Mouse (Mus musculus) heart, embryonic 16.5 days (tissue): ENCODE measurements around the gene Olfr1375. TPM values are rescaled to one million over a fixed set of nuclear protein-coding genes. Genes with fewer than 3 reads are reported as not detected.
"Not testable (repeated sequence)": the region's sequence is repeated elsewhere in the genome, so short reads cannot be mapped to it uniquely, and the experiment has no call there.

Experiments used
- ATAC-seq: fragments of 200-750 bp; cut with Nextera tagmentation; replicated peaks from 2 replicates; pipeline ENCODE4 v1.8.0; 2017; ENCODE audit warnings: moderate number of reproducible peaks; ENCODE audit not compliant: insufficient read depth, low FRiP score; ENCODE audit errors: extremely low read depth
- H3K27ac ChIP-seq: fragments of 300-500 bp; sonication (generic); 2 replicates; pipeline ENCODE4 v1.5.1; 2014; ENCODE audit warnings: mild to moderate bottlenecking, low read length, control low read depth, moderate library complexity
- H3K27me3 ChIP-seq: fragments of 300-500 bp; sonication (generic); 2 replicates; pipeline ENCODE4 v1.6.1; 2014; ENCODE audit warnings: low read length, mixed read lengths; ENCODE audit not compliant: control insufficient read depth, insufficient read depth
- H3K36me3 ChIP-seq: fragments of 300-500 bp; sonication (generic); 2 replicates; pipeline ENCODE4 v1.6.1; 2014; ENCODE audit not compliant: control insufficient read depth, insufficient read depth
- H3K4me1 ChIP-seq: fragments of 300-500 bp; sonication (generic); 2 replicates; pipeline ENCODE4 v1.6.1; 2014; ENCODE audit warnings: low read length, mixed read lengths; ENCODE audit not compliant: control insufficient read depth, insufficient read depth
- H3K4me2 ChIP-seq: fragments of 300-500 bp; sonication (generic); 2 replicates; pipeline ENCODE4 v1.6.1; 2014; ENCODE audit warnings: low read depth, mild to moderate bottlenecking, control low read depth, low read length
- H3K4me3 ChIP-seq: fragments of 300-500 bp; sonication (generic); 2 replicates; pipeline ENCODE4 v1.5.1; 2014; ENCODE audit warnings: mild to moderate bottlenecking, control low read depth, low read length
- H3K9ac ChIP-seq: fragments of 300-500 bp; sonication (generic); 2 replicates; pipeline ENCODE4 v1.6.1; 2014; ENCODE audit warnings: low read length, control low read depth
- H3K9me3 ChIP-seq: fragments of 300-500 bp; sonication (generic); replicated peaks from 2 replicates; pipeline ENCODE4 v1.6.1; 2016; ENCODE audit warnings: low read length; ENCODE audit not compliant: control insufficient read depth
- WGBS: fragments of 180-500 bp; shearing (Covaris S2); extraction: QIAGEN DNeasy Blood & Tissue Kit; methylation state at CpG from one replicate; pipeline ENCODE4 v1.1.7; 2014; 5-methylcytosine and 5-hydroxymethylcytosine counted together
- polyA plus RNA-seq: library from polyadenylated mRNA; unstranded; fragments of >200 nt; fragmentation: Nextera tagmentation; extraction: Ambion mirVana; gene quantifications from 2 replicates; pipeline ENCODE4 v1.2.1, GENCODE M21; 2015

Olfr1375 gene
- polyA plus RNA-seq: not detected in 2 replicates

DNA sequence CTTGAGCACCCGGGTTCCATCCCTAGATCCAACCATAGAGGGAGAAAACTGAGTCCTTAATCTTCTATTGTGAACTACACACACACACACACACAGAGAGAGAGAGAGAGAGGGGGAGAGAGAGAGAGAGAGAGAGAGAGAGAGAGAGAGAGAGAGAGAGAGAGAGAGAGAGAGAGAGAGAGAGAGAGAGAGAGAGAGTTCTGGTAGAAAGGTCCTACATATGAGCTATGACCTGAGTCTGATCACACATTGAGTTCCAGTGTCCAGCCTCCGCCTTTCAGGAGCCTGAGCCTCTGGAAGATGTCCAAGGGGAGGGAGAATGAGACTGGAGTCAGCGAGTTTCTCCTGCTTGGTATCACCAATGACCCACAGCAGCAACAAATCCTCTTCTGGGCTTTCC lies at the start of gene Olfr1375:
TSS of gene Olfr1375 (plus strand) at position 301 of the 400 bp plus-strand sequence.
- not testable (repeated sequence) for H3K4me2 ChIP-seq, ATAC-seq, H3K9ac ChIP-seq, H3K27me3 ChIP-seq, H3K4me1 ChIP-seq, H3K27ac ChIP-seq, H3K4me3 ChIP-seq, H3K36me3 ChIP-seq, H3K9me3 ChIP-seq
- 59% methylated on average over 3 of the region's 3 CpGs for WGBS

DNA sequence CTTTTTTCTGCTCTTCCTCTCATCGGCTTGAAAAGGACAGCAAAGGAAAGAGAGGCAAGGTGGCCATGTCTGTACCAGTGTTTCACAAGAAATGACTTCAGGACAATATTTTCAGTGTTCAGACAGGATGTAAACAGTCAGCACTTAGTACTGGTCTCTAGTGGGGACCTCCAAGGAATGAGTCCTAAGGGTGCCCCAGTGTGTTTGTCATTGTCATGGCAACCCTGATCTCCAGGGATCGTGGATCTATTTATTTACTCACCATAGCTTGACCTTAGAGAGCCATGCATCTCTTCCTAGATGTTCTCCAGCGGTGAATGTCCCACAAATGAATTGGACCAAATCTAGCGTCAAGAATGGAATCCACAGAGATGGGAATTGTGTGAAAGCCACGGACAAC lies 44.6 kb upstream of the Olfr1375 start, which contains the start of gene Olfr51:
TSS of gene Olfr51 (plus strand) at position 301 of the 400 bp plus-strand sequence.
- no peak within 1 kb of the TSS for H3K27ac ChIP-seq
- ATAC-seq: no peak
- no peak within 1 kb of the TSS for H3K4me3 ChIP-seq
- no peaks in the 10 kb centered on the region for H3K36me3 ChIP-seq
- no peaks in the 10 kb centered on the region for H3K4me1 ChIP-seq
- H3K4me2 ChIP-seq: no peak within 1 kb of the TSS
- H3K27me3 ChIP-seq: no peaks in the 10 kb centered on the region
- 73% methylated on average over 5 of the region's 5 CpGs for WGBS
- H3K9ac ChIP-seq: no peak within 1 kb of the TSS
- no peaks in the 10 kb centered on the region for H3K9me3 ChIP-seq

DNA sequence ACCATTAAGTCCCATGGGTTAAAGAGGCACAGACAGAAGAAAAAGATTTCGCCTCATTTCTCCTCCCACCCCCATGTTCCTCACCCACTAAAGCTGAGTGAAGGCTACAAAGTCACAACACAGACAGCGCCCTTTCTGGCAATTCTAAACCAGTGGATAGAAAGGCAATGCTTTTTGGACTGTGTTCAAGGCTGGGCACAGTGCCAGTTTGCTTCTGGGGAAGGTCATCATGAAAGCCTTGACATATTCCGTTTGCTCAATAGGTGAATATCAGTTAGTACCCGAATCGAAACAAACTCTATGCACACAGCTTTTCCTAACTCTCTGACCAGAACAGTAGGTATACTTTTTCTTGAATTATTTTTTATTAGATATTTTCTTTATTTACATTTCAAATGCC lies 36.1 kb upstream of the Olfr1375 start:
- no peak for ATAC-seq

DNA sequence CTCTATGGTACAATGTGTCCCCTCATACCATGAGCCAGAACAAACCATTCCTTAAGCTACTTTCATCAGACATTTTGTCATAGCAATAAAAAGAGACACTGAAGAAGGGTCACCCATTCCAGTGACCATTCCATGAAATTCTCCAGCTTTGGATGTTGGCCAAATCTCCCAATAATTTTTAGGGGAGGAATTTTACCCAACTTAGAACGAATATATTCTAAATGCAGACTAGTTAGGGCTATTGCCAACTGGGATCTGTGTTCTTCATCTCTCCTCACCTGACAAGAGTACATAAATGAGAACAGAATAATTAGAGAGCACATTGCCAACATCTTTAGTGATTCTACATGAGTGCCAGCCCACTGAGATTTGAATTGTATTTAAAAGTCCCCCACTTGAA lies 34.0 kb upstream of the Olfr1375 start, which contains the start of gene Olfr54:
TSS of gene Olfr54 (plus strand) at position 301 of the 400 bp plus-strand sequence.
- no peaks in the 10 kb centered on the region for H3K36me3 ChIP-seq
- no peaks in the 10 kb centered on the region for H3K27me3 ChIP-seq
- no peak within 1 kb of the TSS for H3K27ac ChIP-seq
- H3K4me1 ChIP-seq: no peaks in the 10 kb centered on the region
- 53% methylated on average over 1 of the region's 1 CpGs for whole genome bisulfite sequencing
- ATAC-seq: no peak
- H3K9me3 ChIP-seq: no peaks in the 10 kb centered on the region
- H3K4me3 ChIP-seq: no peak within 1 kb of the TSS
- no peak within 1 kb of the TSS for H3K4me2 ChIP-seq
- no peak within 1 kb of the TSS for H3K9ac ChIP-seq

More for the DNA sequence above, 36.1 kb upstream of the Olfr1375 start:
- Histone ChIP-seq H3K4me3 (no peak overlapping the region), H3K4me2 (no peak overlapping the region), H3K27ac (no peak overlapping the region), H3K4me1 (no peaks in the 10 kb centered on the region), H3K9ac (no peak overlapping the region), H3K36me3 (no peaks in the 10 kb centered on the region), H3K9me3 (no peaks in the 10 kb centered on the region), H3K27me3 (no peaks in the 10 kb centered on the region)
- WGBS: 28% methylated on average over 5 of the region's 5 CpGs

DNA sequence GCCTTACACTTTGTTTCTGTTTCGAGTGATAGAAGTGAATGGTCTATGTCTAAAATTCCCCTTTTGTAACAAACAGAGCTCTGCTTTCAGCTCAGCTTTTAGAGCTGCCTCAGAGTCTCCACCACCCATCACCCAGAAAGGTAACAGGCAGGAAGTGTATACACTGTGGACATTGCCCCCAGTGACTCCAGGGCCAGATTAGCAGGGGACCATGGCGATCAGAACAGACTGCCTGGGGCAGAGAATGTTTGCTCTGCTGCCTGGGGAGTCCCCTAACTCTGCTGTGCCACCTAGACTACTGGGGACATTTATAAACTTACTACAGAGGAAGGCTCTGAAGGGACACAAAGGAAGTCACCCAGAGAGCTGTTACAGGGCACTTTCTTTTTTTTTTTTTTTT lies 31.6 kb upstream of the Olfr1375 start:
- H3K27ac ChIP-seq: no peak overlapping the region
- 51% methylated on average over 2 of the region's 2 CpGs for WGBS
- no peaks in the 10 kb centered on the region for H3K4me1 ChIP-seq

DNA sequence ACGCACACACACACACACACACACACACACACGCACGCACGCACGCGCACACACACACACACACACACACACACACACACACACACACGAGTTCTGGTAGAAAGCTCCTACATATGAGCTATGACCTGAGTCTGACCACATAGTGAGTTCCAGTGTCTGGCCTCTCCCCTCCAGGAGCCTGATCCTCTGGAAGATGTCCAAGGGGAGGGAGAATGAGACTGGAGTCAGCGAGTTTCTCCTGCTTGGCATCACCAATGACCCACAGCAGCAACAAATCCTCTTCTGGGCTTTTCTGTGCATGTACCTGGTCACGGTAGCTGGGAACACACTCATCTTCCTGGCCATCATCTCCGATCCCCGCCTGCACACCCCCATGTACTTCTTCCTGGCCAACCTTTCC lies 21.1 kb upstream of the Olfr1375 start:
- not testable (repeated sequence) for ATAC-seq

More for the DNA sequence above, 31.6 kb upstream of the Olfr1375 start:
- H3K9ac ChIP-seq: no peak overlapping the region
- no peak overlapping the region for H3K4me2 ChIP-seq
- no peaks in the 10 kb centered on the region for H3K9me3 ChIP-seq
- no peak overlapping the region for H3K4me3 ChIP-seq
- H3K36me3 ChIP-seq: no peaks in the 10 kb centered on the region
- ATAC-seq: no peak
- H3K27me3 ChIP-seq: no peaks in the 10 kb centered on the region

DNA sequence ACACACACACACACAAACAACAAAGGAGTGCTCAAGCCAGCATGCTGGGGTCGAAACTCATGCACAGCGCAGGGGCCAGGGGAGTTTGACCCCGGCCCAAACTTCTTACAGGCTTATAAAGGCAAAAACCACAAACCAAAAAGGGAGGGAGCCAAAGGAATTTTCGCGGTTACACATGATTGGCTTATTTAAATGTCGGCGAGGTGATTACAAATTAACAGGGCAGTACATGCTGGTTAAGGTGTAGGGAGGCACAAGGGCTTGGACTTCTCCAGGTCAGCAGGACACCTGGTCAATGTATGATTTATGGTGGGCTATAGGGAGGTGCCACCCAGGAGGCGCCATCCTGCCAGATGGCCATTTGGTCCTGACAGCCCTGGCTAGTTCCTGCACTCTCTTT lies 18.5 kb upstream of the Olfr1375 start:
- not testable (repeated sequence) for H3K9ac ChIP-seq, H3K9me3 ChIP-seq, ATAC-seq, H3K27ac ChIP-seq, H3K27me3 ChIP-seq, H3K4me3 ChIP-seq, H3K4me1 ChIP-seq, H3K36me3 ChIP-seq, H3K4me2 ChIP-seq
- 75% methylated on average over 8 of the region's 8 CpGs for WGBS

More for the DNA sequence above, 21.1 kb upstream of the Olfr1375 start:
- H3K4me2 ChIP-seq, H3K36me3 ChIP-seq, H3K4me1 ChIP-seq, H3K9me3 ChIP-seq, H3K9ac ChIP-seq, H3K27ac ChIP-seq, H3K27me3 ChIP-seq, H3K4me3 ChIP-seq: not testable (repeated sequence)
- 81% methylated on average over 11 of the region's 11 CpGs for WGBS

DNA sequence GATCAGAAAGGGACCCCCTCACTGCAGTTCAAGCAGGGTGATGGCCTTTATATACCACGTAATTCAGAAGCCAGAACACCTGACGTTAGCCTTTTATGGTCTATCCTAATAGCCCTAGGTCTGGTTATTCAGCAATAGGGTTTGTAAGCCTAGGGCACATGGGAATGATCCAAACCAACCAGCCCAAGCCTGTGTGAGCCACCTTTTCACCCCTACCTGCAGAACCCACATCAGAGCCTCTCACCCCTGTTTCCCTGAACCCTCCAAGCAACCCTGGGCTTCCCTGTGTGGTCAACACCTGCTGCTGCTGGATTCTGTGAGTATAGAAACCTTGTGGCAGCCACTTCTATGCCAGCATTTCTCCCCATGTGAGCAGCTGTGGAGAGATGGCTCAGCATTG lies 17.7 kb upstream of the Olfr1375 start:
- H3K9me3 ChIP-seq: no peaks in the 10 kb centered on the region
- 77% methylated on average over 2 of the region's 2 CpGs for WGBS
- ATAC-seq: no peak
- no peak overlapping the region for H3K4me2 ChIP-seq
- H3K27ac ChIP-seq: no peak overlapping the region
- H3K36me3 ChIP-seq: no peaks in the 10 kb centered on the region
- H3K4me3 ChIP-seq: no peak overlapping the region
- H3K4me1 ChIP-seq: no peaks in the 10 kb centered on the region
- no peak overlapping the region for H3K9ac ChIP-seq
- no peaks in the 10 kb centered on the region for H3K27me3 ChIP-seq

DNA sequence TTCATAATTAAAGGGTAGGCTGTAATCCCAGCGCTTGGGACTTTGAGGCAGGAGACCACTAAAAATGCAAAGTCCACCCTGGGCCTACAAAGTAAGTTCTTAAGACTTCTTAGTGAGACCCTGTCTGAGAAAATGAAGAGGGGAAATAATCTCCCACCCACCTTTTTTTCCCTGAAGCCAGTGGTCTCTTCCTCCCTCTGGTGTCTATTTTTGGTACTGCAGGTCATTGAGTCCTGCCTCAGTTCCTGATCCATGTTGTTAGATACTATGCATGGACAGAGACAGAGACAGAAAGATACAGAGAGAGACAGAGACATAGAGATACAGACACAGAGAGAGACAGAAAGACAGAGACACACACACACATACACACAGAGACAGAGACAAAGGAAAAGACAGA lies 15.1 kb upstream of the Olfr1375 start:
- Histone ChIP-seq H3K9ac (no peak overlapping the region), H3K9me3 (no peaks in the 10 kb centered on the region), H3K27me3 (no peaks in the 10 kb centered on the region), H3K27ac (no peak overlapping the region), H3K4me2 (no peak overlapping the region), H3K36me3 (no peaks in the 10 kb centered on the region), H3K4me3 (no peak overlapping the region), H3K4me1 (no peaks in the 10 kb centered on the region)
- ATAC-seq: no peak
- 27% methylated on average over 1 of the region's 1 CpGs for WGBS
